Mouse (Mus musculus): Measurements from ENCODE around the gene Prr36.

Gene Prr36

DNA sequence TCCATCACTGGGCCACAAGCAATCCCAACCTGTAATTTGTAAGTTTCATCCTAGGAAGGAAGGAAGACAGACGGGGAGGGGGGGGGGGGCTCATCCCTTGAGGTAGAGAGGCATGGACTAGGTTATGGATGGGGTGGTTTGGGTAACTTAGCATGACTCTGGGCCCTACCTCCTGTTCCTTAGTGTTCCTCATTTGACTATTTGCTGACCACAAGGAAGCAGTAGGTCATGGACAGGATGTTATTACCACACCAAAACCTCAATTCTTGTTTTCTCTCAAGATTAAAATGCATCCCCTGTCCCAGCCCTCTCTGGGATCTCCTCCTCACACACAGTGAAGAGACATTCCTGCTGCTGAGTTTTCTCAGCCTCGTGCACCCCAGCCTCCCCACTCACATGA is 15.9 kb downstream of the Prr36 start:
- DNase-seq (ENCODE audit: low spot score in 2 of 2): no peak

DNA sequence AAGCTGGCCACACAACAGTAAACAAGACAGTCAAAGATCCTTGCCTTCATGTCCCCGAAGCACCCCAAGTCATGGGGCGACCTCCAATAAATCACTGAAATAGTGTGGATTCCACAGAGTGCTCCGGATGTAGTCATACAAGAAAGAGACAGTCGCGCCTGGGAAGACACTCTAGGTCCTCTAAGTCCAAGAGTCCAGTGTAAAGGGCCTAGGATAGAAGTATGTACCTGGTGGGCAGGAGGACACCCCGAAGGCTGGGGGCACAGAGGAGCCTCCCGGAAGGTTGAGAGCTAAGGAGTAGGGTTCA is 23.7 kb downstream of the Prr36 start:
- DNase-seq (ENCODE audit: low spot score in 2 of 2): no peak

DNA sequence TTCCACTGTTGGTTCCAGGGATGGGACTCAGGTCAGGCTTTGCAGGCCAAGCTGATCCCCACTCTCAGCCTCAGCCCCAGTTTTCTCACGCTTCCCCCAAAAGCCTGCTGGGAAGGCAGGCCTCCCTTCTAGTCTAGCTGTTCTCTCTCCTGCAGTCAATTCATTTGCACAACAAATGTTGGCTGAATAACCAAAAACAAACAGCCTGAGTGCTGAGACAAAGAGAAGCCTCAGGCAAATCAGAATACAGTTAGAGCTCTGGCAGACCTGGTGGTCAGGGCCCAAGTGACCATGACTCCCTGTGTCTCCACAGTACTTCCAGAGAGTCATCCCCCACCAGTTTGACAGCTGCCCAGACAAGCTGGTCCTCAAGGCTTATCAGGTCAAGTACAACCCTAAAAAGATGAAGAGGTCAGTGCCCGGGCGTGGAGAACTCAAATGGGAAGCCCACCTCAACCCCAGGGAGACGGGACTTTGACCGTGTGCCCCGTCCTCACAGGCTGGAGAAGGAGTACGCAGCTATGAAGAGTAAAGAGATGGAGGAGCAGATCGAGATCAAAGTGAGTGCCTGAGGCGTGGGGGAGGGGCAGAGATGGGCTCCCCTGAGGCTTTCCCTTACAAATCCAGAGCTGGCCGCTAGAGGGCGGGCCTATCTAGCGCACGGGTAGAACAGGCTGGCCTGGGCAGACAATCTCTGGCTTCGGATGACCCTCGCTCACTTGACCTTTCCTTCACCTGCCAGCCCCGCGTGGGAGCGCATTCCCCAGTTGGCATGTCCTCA is 24.3 kb downstream of the Prr36 start:
- peak; percentile 73 to 94 for DNase-seq (ENCODE audit: low spot score in 2 of 2)

DNA sequence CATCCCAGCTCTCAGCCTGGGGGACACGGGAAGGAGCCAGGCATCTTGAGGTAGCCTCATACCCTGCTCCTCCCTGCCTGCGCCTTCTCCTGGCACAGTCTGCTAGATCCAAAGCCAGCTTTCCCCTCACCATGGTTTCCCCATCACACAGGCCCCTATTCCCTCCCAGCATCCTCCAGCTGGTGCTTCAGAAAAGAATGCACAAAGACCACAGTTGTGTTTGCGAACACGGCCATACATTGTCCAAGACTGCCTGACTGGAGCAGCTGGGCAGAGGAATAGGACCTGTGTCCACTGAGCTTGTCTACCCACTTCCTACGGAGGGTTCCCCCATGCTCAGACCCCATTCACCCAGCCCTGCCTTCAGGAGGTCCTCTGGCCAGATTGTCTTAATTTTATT is 25.0 kb downstream of the Prr36 start:
- DNase-seq (ENCODE audit: low spot score in 2 of 2): peak in 1 of 2 experiments; percentile 63

- no peak for DNase-seq (ENCODE audit: low spot score in 2 of 2)
Measured at GRCm38 (mm10) chr8:4189031-4189722, 28.1 kb downstream of the Prr36 start.

DNA sequence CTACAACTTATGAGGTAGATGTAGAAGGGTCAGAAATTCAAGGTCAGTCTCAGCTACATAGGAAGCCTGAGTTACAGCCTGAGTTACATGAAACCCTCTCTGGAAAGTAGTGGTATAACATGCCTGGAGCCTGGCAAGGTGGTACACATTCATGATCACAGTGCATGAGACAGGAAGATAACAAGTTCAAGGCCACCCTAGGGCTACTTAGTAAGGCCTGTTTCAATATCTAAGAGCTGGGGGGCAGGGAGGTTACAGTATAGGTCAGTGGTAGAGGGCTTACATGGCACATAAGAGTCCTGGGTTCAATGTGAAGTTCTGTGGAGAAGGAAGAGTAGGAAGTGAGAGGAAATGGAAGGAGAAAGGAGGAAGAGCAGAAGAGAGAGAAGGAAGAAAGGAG is 28.7 kb downstream of the Prr36 start:
- no peak for DNase-seq (ENCODE audit: low spot score in 2 of 2)

GRCm38 (mm10) chr8:4186151-4186550 is 31.1 kb downstream of the Prr36 start:
- DNase-seq (ENCODE audit: low spot score in 2 of 2): no peak

DNA sequence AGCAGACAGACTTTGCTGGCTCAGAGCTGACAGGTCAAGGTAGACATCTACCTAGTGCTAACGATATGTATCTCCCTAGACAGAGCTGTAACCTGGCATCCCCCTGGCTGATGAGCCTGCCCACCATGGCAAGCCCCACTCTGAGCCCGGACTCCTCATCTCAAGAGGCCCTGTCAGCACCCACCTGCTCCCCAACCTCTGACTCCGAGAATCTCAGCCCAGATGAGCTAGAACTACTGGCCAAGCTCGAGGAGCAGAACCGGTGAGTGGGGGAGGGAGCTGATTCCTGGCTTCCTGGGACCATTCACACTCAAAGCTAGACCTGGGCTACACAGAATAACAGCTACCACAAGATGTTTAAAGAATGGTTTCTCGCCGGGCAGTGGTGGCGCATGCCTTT is 33.9 kb downstream of the Prr36 start:
- no peak for DNase-seq (ENCODE audit: low spot score in 2 of 2)

- no peak for DNase-seq (ENCODE audit: low spot score in 2 of 2)
Measured at GRCm38 (mm10) chr8:4174018-4174417, 43.2 kb downstream of the Prr36 start.

DNA sequence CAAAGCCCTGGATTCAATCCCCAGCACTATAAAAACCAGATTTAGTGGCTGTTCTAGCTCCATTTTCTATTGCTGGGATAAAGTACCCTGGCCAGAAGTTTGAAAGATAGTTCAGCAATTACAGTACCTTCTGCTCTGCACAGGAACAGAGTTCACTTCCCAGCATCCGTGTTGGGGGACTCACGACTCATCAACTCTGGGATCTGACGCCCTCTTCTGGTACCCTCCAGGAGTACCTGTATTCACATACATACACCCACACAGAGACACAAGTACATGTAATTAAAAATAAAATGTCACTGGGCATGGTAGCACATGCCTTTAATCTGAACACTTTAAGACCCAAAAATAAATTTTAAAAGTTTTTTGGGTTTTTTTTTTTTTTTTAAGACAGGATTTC is 44.8 kb downstream of the Prr36 start:
- no peak for DNase-seq (ENCODE audit: low spot score in 2 of 2)

DNA sequence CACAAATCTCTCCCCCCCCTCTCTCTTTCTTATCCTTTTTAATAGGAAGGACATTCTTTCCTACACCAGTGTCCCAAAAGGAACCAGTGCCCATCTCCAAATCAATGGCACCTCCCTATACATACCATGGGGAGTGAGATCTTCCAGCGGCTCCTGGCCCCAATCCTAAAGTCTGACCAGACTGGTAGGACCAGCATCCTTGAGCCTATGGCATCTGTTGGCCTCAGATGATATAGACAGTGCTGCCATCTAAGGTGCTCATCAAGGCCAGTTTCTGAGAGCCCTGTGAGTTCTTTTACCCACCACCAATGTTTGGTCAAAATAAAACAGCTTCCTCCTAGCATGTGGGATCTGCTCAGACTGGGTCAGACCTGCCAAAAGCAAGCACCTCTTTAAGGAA is 49.3 kb downstream of the Prr36 start:
- DNase-seq (ENCODE audit: low spot score in 2 of 2): no peak

DNA sequence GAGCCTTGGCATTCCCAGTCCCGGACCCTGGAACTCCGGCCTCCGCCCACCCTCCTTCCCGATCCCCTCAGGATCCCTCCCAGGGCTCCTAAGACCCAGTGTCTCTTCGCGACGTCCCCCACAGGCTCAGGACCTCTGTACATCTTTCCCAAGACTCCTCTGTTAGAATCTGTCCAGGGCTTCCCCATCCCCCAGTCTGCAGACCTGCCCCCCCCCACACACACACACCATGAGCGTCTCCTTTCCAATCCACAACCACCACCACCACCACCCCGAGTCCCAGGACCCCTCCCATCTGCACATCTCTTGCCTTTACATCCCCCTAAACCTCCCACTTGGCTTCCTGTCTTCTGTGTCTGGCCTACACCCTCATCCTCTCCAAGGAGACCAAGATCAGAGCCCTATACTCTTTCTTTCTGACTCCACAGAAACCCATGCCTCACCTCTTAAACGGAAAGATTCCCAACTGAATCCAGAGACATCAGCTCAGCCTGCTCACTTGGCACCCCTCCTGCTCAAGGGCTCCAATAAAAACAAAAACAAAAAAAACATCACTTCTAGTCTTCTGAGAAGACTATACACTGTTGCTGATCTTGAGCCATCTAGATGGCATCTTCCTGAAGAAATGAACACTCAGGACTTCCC is 50.3 kb downstream of the Prr36 start:
- DNase-seq (ENCODE audit: low spot score in 2 of 2): no peak

DNA sequence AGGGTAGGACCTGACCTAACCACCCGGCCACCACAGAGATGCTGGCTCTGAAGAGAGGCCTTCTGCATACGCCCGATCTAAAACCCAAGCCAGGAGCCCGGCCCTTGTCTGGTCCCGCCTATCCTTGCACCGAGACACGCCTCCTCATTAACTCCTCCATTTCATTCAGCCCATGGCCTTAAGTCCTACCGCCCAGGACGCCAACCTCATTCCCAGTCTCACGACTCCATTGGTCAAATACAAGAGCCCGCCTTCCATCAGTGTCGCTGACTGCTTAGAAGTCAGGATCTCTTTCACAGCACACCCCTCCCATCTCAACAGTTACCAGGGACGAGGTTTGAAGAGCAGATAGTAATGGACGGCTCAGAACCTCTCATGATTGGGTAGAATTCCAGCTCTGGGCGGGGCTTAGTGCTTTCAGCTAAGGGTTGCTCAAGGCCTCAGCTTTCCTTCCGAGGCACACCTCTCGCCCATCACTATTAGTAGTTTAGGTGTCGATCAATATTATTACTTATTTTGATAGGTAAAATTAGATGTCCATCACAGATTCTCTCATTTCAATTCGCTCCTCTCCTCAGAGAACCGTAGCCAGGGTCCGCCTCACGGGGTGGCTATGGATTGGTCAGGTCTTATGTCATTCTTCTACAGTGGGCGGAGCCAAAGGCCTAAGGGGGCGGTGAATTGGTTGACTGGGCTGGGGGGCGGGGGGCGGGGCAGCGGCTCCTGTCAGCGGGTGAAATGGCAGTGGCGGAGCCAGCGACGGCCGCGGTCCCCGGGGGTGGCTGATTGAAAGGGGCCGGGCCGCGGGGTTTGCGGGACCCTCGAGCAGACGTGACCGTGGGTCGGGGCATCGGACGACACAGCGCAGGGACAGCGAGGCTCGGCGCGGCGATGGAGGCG is 51.2 kb downstream of the Prr36 start, which contains the start of gene Evi5l:
Gene Evi5l, plus strand, starts transcription at position 716 of the 900 bp plus-strand sequence.
- DNase-seq (ENCODE audit: low spot score in 2 of 2): peak; percentile 100

GRCm38 (mm10) chr8:4165176-4165851 is 51.9 kb downstream of the Prr36 start:
- no peak for DNase-seq (ENCODE audit: low spot score in 2 of 2)

GRCm38 (mm10) chr8:4162786-4163185 is 54.5 kb downstream of the Prr36 start:
- DNase-seq (ENCODE audit: low spot score in 2 of 2): no peak

All from left cerebral cortex, adult 9 months (tissue).